Mouse (Mus musculus): ENCODE results near the gene Slamf7. TPM values are rescaled to one million over a fixed set of nuclear protein-coding genes. Genes with fewer than 3 reads are reported as not detected.
A peak's percentile ranks its signal among the peaks of the same experiment; 100 is the strongest.

The Slamf7 gene
- total and polyA plus RNA-seq, 2 experiments, result 0.20 to 0.83 TPM

- no peaks in the 10 kb centered on the region for H3K79me2 ChIP-seq (ENCODE audit: control insufficient read depth, insufficient read depth, low read length)
- no peak overlapping the region for H3K27ac ChIP-seq (replicated peaks; ENCODE audit: insufficient read depth, low read depth, low read length)
- no peaks in the 10 kb centered on the region for H3K27me3 ChIP-seq (ENCODE audit: control insufficient read depth, insufficient read depth, low read length)
- H3K9ac ChIP-seq (ENCODE audit: low read depth, low read length), result no peak overlapping the region
- H3K4me3 ChIP-seq (ENCODE audit: insufficient read depth, low read depth, low read length), result no peak overlapping the region
- no peak for DNase-seq (ENCODE audit: extremely low read depth, low read depth, low spot score)
- no peaks in the 10 kb centered on the region for H3K36me3 ChIP-seq (ENCODE audit: control insufficient read depth, insufficient read depth, low read length)
- H3K4me1 ChIP-seq (ENCODE audit: control insufficient read depth, insufficient read depth, low read length), result no peaks in the 10 kb centered on the region
- TF ChIP-seq POLR2A (IDR thresholded peaks at IDR 0.05; ENCODE audit: extremely low read depth, insufficient read depth, low read length), result no peak
- WGBS, result 96% methylated on average over 2 of the region's 2 CpGs
Observed at GRCm38 (mm10) chr1:171610026-171610425, 42.8 kb downstream of the Slamf7 start.

- Histone ChIP-seq H3K27me3 (ENCODE audit: control insufficient read depth, insufficient read depth, low read length) (no peaks in the 10 kb centered on the region), H3K9ac (ENCODE audit: low read depth, low read length) (no peak within 1 kb of the TSS), H3K79me2 (ENCODE audit: control insufficient read depth, insufficient read depth, low read length) (no peaks in the 10 kb centered on the region), H3K4me3 (ENCODE audit: insufficient read depth, low read depth, low read length) (peak within 1 kb of the TSS; percentile 33), H3K4me1 (ENCODE audit: control insufficient read depth, insufficient read depth, low read length) (no peaks in the 10 kb centered on the region), H3K36me3 (ENCODE audit: control insufficient read depth, insufficient read depth, low read length) (no peaks in the 10 kb centered on the region), H3K27ac (replicated peaks; ENCODE audit: insufficient read depth, low read depth, low read length) (no peak within 1 kb of the TSS)
- TF ChIP-seq CTCF (IDR thresholded peaks at IDR 0.05; ENCODE audit: low read depth, low read length) (no peak), POLR2A (IDR thresholded peaks at IDR 0.05; ENCODE audit: extremely low read depth, insufficient read depth, low read length) (no peak)
- 84% methylated on average over 9 of the region's 9 CpGs for WGBS
- DNase-seq (ENCODE audit: extremely low read depth, low read depth, low spot score), result peak; percentile 21
Observed at GRCm38 (mm10) chr1:171607176-171607575, 45.7 kb downstream of the Slamf7 start, which contains the start of gene Ly9. Gene Ly9, minus strand, starts transcription at chr1:171607410.

- peak overlapping the region; percentile 33; the same call in 1 of the 2 replicates for H3K4me3 ChIP-seq (ENCODE audit: insufficient read depth, low read depth, low read length)
- 69% methylated on average over 3 of the region's 3 CpGs for WGBS
Observed at GRCm38 (mm10) chr1:171606656-171607055, 46.2 kb downstream of the Slamf7 start.

GRCm38 (mm10) chr1:171604686-171605085 lies 48.1 kb downstream of the Slamf7 start:
- Histone ChIP-seq H3K9ac (ENCODE audit: low read depth, low read length) (no peak overlapping the region), H3K4me3 (ENCODE audit: insufficient read depth, low read depth, low read length) (no peak overlapping the region), H3K27me3 (ENCODE audit: control insufficient read depth, insufficient read depth, low read length) (peaks cover 5% of the 10 kb centered on the region; the same call in 1 of the 2 replicates), H3K36me3 (ENCODE audit: control insufficient read depth, insufficient read depth, low read length) (no peaks in the 10 kb centered on the region), H3K27ac (replicated peaks; ENCODE audit: insufficient read depth, low read depth, low read length) (no peak overlapping the region), H3K79me2 (ENCODE audit: control insufficient read depth, insufficient read depth, low read length) (no peaks in the 10 kb centered on the region), H3K4me1 (ENCODE audit: control insufficient read depth, insufficient read depth, low read length) (no peaks in the 10 kb centered on the region)
- 81% methylated on average over 3 of the region's 3 CpGs for WGBS
- TF ChIP-seq POLR2A (IDR thresholded peaks at IDR 0.05; ENCODE audit: extremely low read depth, insufficient read depth, low read length), result no peak
- no peak for TF ChIP-seq CTCF (IDR thresholded peaks at IDR 0.05; ENCODE audit: low read depth, low read length)
- DNase-seq (ENCODE audit: extremely low read depth, low read depth, low spot score), result no peak

More at GRCm38 (mm10) chr1:171606656-171607055, 46.2 kb downstream of the Slamf7 start:
- H3K9ac ChIP-seq (ENCODE audit: low read depth, low read length), result no peak overlapping the region
- H3K27me3 ChIP-seq (ENCODE audit: control insufficient read depth, insufficient read depth, low read length), result no peaks in the 10 kb centered on the region
- H3K36me3 ChIP-seq (ENCODE audit: control insufficient read depth, insufficient read depth, low read length), result no peaks in the 10 kb centered on the region
- H3K27ac ChIP-seq (replicated peaks; ENCODE audit: insufficient read depth, low read depth, low read length), result no peak overlapping the region
- DNase-seq (ENCODE audit: extremely low read depth, low read depth, low spot score), result no peak
- H3K4me1 ChIP-seq (ENCODE audit: control insufficient read depth, insufficient read depth, low read length), result no peaks in the 10 kb centered on the region
- TF ChIP-seq POLR2A (IDR thresholded peaks at IDR 0.05; ENCODE audit: extremely low read depth, insufficient read depth, low read length), result no peak
- no peak for TF ChIP-seq CTCF (IDR thresholded peaks at IDR 0.05; ENCODE audit: low read depth, low read length)
- no peaks in the 10 kb centered on the region for H3K79me2 ChIP-seq (ENCODE audit: control insufficient read depth, insufficient read depth, low read length)

DNA sequence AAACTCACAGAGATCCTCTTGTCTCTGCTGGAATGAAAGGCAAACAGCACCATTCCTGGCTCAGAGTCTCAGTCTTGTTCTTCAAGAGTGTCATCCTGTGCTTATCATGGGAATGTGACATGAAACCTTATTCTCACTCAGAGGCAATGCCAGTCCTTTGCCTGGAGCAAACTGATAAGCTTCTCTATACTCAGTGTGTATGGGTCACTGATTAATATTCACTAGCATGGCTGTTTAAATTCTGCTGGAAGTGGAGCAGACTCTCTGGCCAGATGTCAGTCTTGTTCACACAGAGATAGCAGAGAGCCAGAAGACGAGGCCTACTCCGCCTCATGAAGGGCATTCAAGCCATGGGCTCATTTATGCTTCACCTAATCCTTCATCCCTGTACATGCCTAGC lies 68.3 kb downstream of the Slamf7 start:
- WGBS, result 79% methylated on average over 2 of the region's 2 CpGs
- Histone ChIP-seq H3K4me3 (ENCODE audit: insufficient read depth, low read depth, low read length) (no peak overlapping the region), H3K36me3 (ENCODE audit: control insufficient read depth, insufficient read depth, low read length) (no peaks in the 10 kb centered on the region)

More for the DNA sequence above, 68.3 kb downstream of the Slamf7 start:
- TF ChIP-seq POLR2A (IDR thresholded peaks at IDR 0.05; ENCODE audit: extremely low read depth, insufficient read depth, low read length) (no peak), CTCF (IDR thresholded peaks at IDR 0.05; ENCODE audit: low read depth, low read length) (no peak)
- H3K4me1 ChIP-seq (ENCODE audit: control insufficient read depth, insufficient read depth, low read length), result no peaks in the 10 kb centered on the region
- DNase-seq (ENCODE audit: extremely low read depth, low read depth, low spot score), result no peak
- H3K27me3 ChIP-seq (ENCODE audit: control insufficient read depth, insufficient read depth, low read length), result no peaks in the 10 kb centered on the region
- H3K9ac ChIP-seq (ENCODE audit: low read depth, low read length), result no peak overlapping the region
- H3K79me2 ChIP-seq (ENCODE audit: control insufficient read depth, insufficient read depth, low read length), result no peaks in the 10 kb centered on the region
- H3K27ac ChIP-seq (replicated peaks; ENCODE audit: insufficient read depth, low read depth, low read length), result no peak overlapping the region

Other genes starting within 250 kb of the Slamf7 start
- 27.2 and 33.7 TPM in 2 replicates for gene Usf1, start 241.7 kb downstream of the Slamf7 start, total RNA-seq (2014; rRNA removed)
- gene Usf1, start 241.7 kb downstream of the Slamf7 start, polyA plus RNA-seq (2012; rRNA removed), result 39.4 and 44.7 TPM in 2 replicates
- 26.6 and 27.8 TPM in 2 replicates for gene Tstd1, start 234.2 kb downstream of the Slamf7 start, total RNA-seq (2014; rRNA removed)
- gene Tstd1, start 234.2 kb downstream of the Slamf7 start, polyA plus RNA-seq (2012; rRNA removed), result 50.6 and 57.2 TPM in 2 replicates
- gene F11r, start 215.5 kb downstream of the Slamf7 start, total RNA-seq (2014; rRNA removed), result 39.1 and 56.8 TPM in 2 replicates
- 47.7 and 60.4 TPM in 2 replicates for gene F11r, start 215.5 kb downstream of the Slamf7 start, polyA plus RNA-seq (2012; rRNA removed)
- gene Alyref2, start 149.6 kb downstream of the Slamf7 start, total RNA-seq (2014; rRNA removed), result 3.4 and 5.5 TPM in 2 replicates
- gene Alyref2, start 149.6 kb downstream of the Slamf7 start, polyA plus RNA-seq (2012; rRNA removed), result 3.2 and 4.6 TPM in 2 replicates
- gene Itln1, start 117.7 kb downstream of the Slamf7 start, total RNA-seq (2014; rRNA removed), result not detected in 2 replicates
- not detected in 2 replicates for gene Itln1, start 117.7 kb downstream of the Slamf7 start, polyA plus RNA-seq (2012; rRNA removed)
- gene Cd244a, start 93.8 kb downstream of the Slamf7 start, total RNA-seq (2014; rRNA removed), result 0.40 and 0.46 TPM in 2 replicates
- gene Cd244a, start 93.8 kb downstream of the Slamf7 start, polyA plus RNA-seq (2012; rRNA removed), result 0.17 TPM in 1 of 2 replicates, not detected in the other
- gene Ly9, start 45.6 kb downstream of the Slamf7 start, total RNA-seq (2014; rRNA removed), result 1.7 and 1.8 TPM in 2 replicates
- gene Ly9, start 45.6 kb downstream of the Slamf7 start, polyA plus RNA-seq (2012; rRNA removed), result 0.60 and 1.0 TPM in 2 replicates
- gene Cd48, start 29.0 kb upstream of the Slamf7 start, total RNA-seq (2014; rRNA removed), result 5.3 and 5.6 TPM in 2 replicates
- 0.96 and 2.4 TPM in 2 replicates for gene Cd48, start 29.0 kb upstream of the Slamf7 start, polyA plus RNA-seq (2012; rRNA removed)
- gene Slamf1, start 114.1 kb upstream of the Slamf7 start, total RNA-seq (2014; rRNA removed), result 0.09 and 0.13 TPM in 2 replicates
- not detected in 2 replicates for gene Slamf1, start 114.1 kb upstream of the Slamf7 start, polyA plus RNA-seq (2012; rRNA removed)
- 6.2 and 8.9 TPM in 2 replicates for gene Cd84, start 186.7 kb upstream of the Slamf7 start, total RNA-seq (2014; rRNA removed)
- gene Cd84, start 186.7 kb upstream of the Slamf7 start, polyA plus RNA-seq (2012; rRNA removed), result 0.55 and 1.2 TPM in 2 replicates
- 0.37 and 0.40 TPM in 2 replicates for gene Gm10521, start 242.6 kb upstream of the Slamf7 start, total RNA-seq (2014; rRNA removed)
- 0.19 and 0.38 TPM in 2 replicates for gene Gm10521, start 242.6 kb upstream of the Slamf7 start, polyA plus RNA-seq (2012; rRNA removed)

Measured in liver, adult 2 months (tissue).